Mouse (Mus musculus) neutrophil, adult 5-6 weeks (primary cell): ENCODE measurements around the gene Iglon5. TPM values are rescaled to one million over a fixed set of nuclear protein-coding genes. Genes with fewer than 3 reads are reported as not detected.
A peak's percentile ranks its signal among the peaks of the same experiment; 100 is the strongest.

ENCODE experiments used
- ATAC-seq: fragments of 151-379, 151-347 bp; 2 replicates; pipeline ENCODE4 v1.8.0; 2017; ENCODE audit warnings: mild to moderate bottlenecking, moderate TSS enrichment; ENCODE audit not compliant: insufficient number of reproducible peaks, poor library complexity, low FRiP score, severe bottlenecking; ENCODE audit errors: extremely low read depth
- total RNA-seq: library from RNA; stranded (forward); fragments of 200-1000 nt; gene quantifications from 2 replicates; pipeline ENCODE4 v1.2.3, GENCODE M21; 2017

The Iglon5 gene
- total RNA-seq, 1 experiment from 2014 or later: not detected

- no peak for ATAC-seq
These were observed 19.5 kb downstream of the Iglon5 start for GRCm38 (mm10) chr7:43470373-43470772.

GRCm38 (mm10) chr7:43466099-43466694, 23.7 kb downstream of the Iglon5 start:
- ATAC-seq: peak; percentile 52

GRCm38 (mm10) chr7:43465344-43466098, 24.4 kb downstream of the Iglon5 start:
- ATAC-seq: peak; percentile 85

- ATAC-seq: no peak
These were observed 25.0 kb downstream of the Iglon5 start for GRCm38 (mm10) chr7:43464864-43465343.

- ATAC-seq: no peak
These were observed 25.9 kb downstream of the Iglon5 start for GRCm38 (mm10) chr7:43463976-43464375.

GRCm38 (mm10) chr7:43462851-43463250, 27.0 kb downstream of the Iglon5 start, which contains the start of gene Vsig10l:
TSS of gene Vsig10l (plus strand) at chr7:43463151.
- ATAC-seq: no peak

GRCm38 (mm10) chr7:43454371-43454770, 35.5 kb downstream of the Iglon5 start:
- ATAC-seq: no peak

- no peak for ATAC-seq
These were observed 36.1 kb downstream of the Iglon5 start for GRCm38 (mm10) chr7:43453599-43454355.

- peak; percentile 77 for ATAC-seq
These were observed 37.3 kb downstream of the Iglon5 start for GRCm38 (mm10) chr7:43452609-43453008.

- no peak for ATAC-seq
These were observed 38.1 kb downstream of the Iglon5 start for GRCm38 (mm10) chr7:43451726-43452125.

- no peak for ATAC-seq
These were observed 40.1 kb downstream of the Iglon5 start for GRCm38 (mm10) chr7:43449811-43450210.

GRCm38 (mm10) chr7:43448246-43448645, 41.6 kb downstream of the Iglon5 start:
- ATAC-seq: no peak

GRCm38 (mm10) chr7:43447801-43448200, 42.1 kb downstream of the Iglon5 start:
- ATAC-seq: no peak

- peak; percentile 90 for ATAC-seq
These were observed 46.0 kb downstream of the Iglon5 start, which contains the start of the genes Etfb and Gm45233 for GRCm38 (mm10) chr7:43443917-43444293. TSS of gene Etfb (plus strand) at chr7:43444083. TSS of gene Gm45233 (plus strand) at chr7:43444128.

- ATAC-seq: peak; percentile 68
These were observed 46.6 kb downstream of the Iglon5 start for GRCm38 (mm10) chr7:43443126-43443916.

GRCm38 (mm10) chr7:43442684-43443083, 47.2 kb downstream of the Iglon5 start:
- ATAC-seq: no peak

GRCm38 (mm10) chr7:43441071-43441470, 48.8 kb downstream of the Iglon5 start:
- no peak for ATAC-seq

- no peak for ATAC-seq
These were observed 49.4 kb downstream of the Iglon5 start, which contains the start of gene Cldnd2 for GRCm38 (mm10) chr7:43440482-43440881. TSS of gene Cldnd2 (plus strand) at chr7:43440782.

- ATAC-seq: no peak
These were observed 51.3 kb downstream of the Iglon5 start for GRCm38 (mm10) chr7:43438611-43439010.
